Mouse (Mus musculus) urinary bladder, postnatal 36 days (tissue): ENCODE data around the gene Ppm1j.

Source experiments
- DNase-seq, 2 experiments: peaks; one replicate each; pipeline ENCODE4 v3.0.0; 2022; ENCODE audit warnings: low spot score in 2 of 2, mixed read lengths in 1 of 2

Ppm1j gene

GRCm38 (mm10) chr3:104783971-104784500, 3.2 kb downstream of the Ppm1j start:
- DNase-seq, result no peak

GRCm38 (mm10) chr3:104785284-104785683, 4.4 kb downstream of the Ppm1j start:
- no peak for DNase-seq

DNA sequence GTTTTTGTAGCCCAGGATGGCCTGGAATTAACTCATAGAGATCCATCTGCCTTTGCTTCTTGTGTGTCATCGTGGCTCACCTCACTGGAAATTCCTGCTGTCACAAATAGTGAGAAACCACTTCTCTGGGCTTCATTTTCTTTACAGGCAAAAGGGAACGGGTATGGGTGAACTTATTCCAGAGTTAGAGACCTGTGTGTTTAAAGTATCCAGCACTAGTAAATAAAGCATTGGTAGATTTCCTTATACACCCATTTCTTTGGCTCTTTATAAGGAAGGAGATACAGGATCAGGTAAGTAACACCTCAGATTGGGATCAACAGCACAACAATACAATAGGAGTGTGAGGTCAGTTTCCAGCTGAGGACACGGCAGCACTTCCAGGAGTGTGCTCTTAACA, 7.2 kb downstream of the Ppm1j start, which contains the start of gene Rhoc:
Gene Rhoc (plus strand): TSS at position 301 of the 400 bp plus-strand sequence.
- DNase-seq, result no peak

- DNase-seq, result peak; percentile 71 to 84
These were observed 7.9 kb downstream of the Ppm1j start for GRCm38 (mm10) chr3:104788561-104789311.

DNA sequence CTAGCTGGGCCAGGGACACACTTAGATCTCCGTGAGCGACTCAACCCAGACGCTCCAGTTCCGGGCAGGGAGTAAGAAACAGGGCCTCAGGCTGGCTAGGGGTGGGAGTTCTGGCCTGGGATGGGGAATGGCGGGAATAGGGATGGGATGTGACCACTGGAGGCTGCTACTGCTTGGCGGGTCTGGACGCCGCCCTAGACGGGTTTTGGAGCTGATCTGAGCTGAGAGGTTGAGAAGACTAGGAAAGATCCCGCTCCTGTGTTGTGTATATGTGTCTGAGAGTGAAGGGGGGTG, 8.4 kb downstream of the Ppm1j start:
- DNase-seq, result no peak

- peak in 1 of 2 experiments; percentile 50 for DNase-seq
These were observed 9.0 kb downstream of the Ppm1j start for GRCm38 (mm10) chr3:104789822-104790221.

DNA sequence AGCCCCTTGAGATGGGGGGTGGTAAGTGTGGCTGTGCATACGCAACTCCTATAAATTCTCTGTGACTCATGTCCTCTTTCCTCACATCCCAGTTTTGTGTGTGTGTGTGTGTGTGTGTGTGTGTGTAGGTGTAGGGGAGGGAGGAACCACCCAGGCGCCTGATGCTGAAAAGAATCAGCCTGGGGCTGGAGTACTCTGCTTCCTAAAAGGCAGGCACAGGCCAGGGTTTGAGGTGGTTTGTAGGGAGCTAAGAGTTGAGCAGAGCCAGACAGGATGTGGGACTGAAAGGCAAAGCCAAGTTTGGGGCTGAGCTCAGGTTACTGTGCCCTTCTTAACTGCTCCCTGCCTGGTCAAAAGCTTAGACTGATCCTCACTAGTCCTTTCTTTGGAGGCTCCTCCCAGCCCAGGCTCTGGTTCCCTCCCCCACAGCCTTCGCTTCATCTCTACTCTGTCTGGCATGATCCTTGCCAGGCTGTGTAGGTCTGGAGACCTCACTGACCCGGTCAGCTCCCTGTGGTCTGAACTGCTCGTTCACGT, 9.6 kb downstream of the Ppm1j start:
- DNase-seq, result no peak

DNA sequence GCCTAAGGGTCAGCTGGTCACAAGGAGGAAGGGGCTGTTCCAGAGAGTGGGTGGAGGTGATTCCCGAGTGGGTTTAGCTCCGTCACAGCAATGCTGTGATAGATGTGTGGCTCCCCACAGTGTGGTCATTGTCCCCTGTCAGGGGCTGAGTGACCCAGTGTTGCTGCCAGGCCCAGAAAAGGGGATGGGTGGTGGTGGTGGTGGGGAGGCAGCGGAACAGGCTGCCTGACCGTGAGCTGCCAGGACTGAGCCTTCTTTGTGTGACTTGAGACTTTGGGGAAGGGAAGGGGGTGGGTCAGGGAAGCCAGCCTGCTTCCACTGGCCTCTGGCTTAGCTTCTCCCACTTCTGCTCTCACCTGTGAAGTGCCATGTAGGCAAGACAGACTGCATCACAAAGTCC, 10.2 kb downstream of the Ppm1j start:
- DNase-seq, result no peak

GRCm38 (mm10) chr3:104791671-104792070, 10.8 kb downstream of the Ppm1j start:
- no peak for DNase-seq

DNA sequence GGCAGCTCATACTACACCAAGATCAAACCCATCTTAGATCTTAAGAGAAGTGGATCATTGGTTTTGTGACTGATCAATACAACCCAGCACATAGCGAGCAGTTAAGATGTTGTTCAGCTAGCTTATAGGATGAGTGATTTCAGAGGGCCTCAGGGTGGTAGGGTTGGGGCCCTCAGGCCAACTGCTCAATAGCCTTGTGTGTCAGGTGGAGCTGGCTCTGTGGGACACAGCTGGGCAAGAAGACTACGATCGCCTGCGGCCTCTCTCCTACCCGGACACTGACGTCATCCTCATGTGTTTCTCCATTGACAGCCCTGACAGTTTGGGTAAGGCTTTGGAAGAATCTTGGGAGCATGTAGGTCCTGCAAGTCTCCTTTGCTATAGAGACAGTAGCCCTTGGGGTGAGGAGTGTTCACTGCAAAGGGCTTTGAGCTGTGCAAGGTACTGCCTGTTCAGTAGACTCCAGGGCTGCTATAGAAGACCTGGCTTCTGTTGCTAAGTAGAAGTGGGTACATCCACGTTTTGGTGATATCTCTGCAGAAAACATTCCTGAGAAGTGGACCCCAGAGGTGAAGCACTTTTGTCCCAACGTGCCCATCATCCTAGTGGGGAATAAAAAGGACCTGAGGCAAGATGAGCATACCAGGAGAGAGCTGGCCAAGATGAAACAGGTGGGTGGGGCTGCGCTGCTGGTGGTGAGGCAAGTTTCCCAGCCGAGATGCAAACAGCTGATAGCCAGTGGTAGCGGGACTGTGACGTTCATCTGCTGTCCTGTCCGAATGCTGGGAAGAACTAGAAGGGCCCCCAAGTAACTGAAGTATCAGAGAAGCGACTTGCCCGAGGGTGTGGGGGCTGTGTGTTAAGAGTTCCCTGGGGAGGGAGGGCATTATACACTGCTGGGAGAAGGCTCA, 11.8 kb downstream of the Ppm1j start:
- no peak for DNase-seq

DNA sequence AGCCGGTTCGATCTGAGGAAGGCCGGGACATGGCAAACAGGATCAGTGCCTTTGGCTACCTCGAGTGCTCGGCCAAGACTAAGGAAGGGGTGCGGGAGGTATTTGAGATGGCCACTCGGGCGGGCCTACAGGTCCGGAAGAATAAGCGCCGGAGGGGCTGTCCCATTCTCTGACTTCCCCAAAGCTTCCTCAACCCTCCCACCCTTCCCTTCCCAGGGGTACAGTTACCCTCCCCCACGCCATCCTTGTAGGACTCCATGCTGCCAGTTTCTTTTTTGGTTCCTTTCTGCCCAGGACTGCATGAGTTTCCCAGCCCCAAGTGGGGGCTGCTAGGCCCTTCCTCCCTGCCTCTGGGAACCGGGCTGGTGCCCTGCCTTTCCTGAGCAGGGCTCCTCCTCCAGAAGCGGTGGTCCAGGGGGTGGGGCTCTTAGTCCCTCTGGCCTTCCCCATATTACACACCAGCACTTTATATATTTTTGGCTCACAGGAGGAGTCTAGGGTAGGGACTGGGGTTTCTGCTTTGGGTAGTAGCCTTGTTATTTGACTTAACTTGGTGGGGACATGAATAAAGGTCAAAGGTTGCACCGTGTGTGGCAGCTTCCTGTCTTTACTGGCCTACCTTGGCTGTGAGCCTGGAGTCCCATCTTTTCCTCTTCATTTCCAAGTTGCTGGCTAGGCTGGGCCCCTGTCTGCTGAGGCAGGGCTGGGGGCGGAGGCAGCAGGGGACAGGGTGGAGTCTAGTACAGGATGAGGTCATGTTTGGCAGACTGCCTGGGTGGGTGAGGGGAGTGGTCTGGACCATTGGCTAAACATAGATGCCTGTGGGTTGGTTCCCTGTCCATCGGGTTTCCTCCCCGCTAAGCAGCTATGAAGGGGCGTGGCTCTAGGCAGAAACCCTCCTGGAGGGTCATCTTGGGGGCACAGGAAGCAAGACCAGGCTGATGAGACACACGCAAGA, 13.3 kb downstream of the Ppm1j start:
- peak; percentile 76 to 88 for DNase-seq

DNA sequence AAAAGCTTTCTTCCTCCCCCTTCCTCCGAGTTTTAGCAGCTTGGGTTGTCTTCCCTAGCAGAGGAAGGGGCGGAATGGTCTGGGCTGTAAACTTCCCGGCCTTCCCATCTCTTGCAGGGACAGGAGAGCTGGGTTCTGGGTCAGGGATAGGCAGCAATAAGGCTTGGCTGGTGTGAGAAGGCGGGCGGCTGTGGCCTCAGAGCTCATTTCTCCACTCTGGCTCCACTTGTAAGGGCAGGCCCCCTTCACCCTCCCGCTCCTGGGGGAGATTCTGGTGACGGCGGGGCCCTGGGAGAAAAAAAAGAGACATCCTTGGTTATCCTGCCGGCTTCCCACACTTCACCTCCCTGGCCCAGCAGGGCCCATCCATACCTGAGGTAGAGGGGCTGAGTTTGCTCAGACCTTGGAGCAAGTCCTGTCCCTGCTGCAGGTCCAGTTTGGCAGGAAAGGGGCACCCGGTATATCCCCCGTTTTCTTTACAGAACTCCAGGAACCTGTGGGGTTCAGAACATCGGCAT, 14.2 kb downstream of the Ppm1j start:
- no peak for DNase-seq

DNA sequence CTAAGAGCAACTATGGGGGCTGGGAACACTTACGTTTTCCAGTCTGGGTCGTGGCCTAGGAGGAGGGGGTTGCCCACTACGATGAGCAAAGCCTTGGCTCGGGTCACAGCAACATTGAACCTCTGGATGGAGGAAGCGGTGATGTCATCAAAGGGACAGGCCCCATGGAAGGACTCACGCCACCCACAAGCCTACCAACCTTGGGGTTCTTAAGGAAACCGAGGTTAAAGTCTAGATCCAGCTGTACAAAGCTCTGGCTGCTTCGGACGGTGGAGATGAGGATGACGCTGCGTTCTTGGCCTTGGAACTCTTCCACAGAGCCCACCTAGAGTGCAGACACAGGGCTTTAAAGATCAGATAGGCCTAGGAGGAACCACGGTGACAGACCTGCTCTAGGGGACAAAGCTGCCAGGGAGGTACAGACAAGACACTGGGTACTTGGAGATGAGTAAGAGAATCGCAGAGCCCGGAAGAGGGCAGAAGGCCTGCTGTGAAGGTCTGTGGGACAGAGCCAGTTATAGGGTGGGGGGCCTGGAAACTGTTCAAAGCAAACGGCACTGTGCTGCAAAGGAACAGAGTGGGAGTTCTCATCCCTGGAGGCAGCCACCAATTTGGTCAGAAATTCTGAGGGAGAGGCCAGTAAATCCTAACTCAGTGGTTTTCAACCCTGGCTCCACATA, 14.9 kb downstream of the Ppm1j start:
- DNase-seq, result no peak

GRCm38 (mm10) chr3:104796430-104797082, 15.7 kb downstream of the Ppm1j start:
- DNase-seq, result no peak

DNA sequence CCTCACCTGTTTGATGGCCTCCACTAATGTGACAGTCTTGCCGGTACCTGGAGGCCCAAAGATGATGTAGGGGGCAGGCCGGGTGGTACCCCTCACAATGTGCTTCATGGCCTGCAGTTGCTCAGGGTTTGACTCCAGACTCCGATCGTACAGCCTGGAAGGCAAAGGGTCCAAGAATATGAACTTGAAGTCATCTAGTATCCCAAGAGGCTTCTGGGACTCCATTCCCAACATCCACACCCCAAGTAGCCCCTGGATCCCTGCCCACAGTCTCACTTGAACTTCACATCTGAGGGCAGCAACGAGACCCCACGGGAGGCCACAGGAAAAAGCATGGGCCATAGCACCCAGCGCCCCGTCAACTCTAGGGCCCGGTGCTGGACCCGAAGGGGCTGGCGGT, 19.8 kb downstream of the Ppm1j start:
- DNase-seq, result no peak

DNA sequence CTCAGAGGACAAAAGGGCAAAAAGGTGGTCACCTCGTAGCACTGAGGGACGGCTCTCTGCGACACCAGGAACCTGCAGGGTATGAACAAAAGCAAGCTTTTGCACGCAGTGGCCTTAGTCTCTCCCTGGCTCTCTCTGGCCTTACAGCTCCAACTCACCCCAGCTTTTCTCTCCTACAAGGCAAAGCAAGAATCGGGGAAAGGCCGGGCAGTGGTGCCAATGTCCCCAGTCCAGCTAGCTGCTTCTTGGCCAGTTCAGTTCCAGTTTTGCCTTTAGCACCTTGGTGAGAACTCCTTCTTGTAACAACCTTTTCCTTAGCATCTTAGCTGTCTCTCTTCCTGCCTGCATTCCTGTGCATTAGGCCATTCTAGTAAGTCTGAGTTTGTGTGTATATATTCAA, 20.6 kb downstream of the Ppm1j start:
- DNase-seq, result no peak

- DNase-seq, result no peak
These were observed 23.5 kb downstream of the Ppm1j start for GRCm38 (mm10) chr3:104804312-104804711.

DNA sequence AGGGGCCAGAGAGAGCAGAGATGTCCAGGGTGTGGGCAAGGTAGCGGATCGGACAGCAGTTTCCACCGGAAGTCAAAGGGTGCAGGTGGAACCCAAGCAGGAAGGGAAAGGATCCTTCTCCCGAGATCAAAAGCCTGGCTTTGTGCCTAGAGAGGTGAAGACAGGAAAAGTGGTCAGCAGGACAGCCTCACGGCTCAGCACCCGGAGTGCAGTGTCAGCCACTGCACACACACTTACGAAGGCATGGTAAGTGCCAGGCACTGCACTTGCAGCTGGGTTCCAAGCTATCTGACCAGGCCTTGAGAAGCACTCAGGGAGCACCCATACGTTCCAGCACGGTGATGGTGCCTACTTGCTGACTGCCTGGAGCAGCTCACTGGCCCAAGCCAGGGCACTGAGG, 24.7 kb downstream of the Ppm1j start:
- DNase-seq, result no peak

- no peak for DNase-seq
These were observed 30.9 kb downstream of the Ppm1j start for GRCm38 (mm10) chr3:104811752-104812151.

DNA sequence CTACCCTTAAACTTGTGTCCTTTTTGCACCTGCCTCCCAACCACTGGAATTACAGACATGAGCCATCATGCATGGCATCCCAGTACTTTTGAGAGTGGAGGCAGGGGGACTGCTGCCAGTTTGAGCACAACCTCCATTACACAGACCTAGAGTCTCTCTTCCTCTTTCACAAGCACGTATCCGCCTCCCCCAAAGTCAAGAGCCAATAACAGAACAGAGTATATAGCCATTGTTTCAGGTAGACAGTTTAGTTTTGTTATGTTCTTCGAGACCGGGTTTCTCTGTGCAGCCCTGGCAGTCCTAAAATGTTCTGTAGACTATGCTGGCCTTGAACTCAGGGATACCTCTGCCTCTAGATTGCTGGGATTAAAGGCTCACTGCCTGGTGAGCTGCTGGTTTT, 31.4 kb downstream of the Ppm1j start:
- no peak for DNase-seq
